Mouse (Mus musculus) heart, adult 11 months (tissue): Measurements from ENCODE around the gene Entpd3.
"Not testable (repeated sequence)": the region's sequence is repeated elsewhere in the genome, so short reads cannot be mapped to it uniquely, and the experiment has no call there.

Experiments used
- DNase-seq: peaks from one replicate; pipeline ENCODE4 v3.0.0; 2022

Entpd3 gene

DNA sequence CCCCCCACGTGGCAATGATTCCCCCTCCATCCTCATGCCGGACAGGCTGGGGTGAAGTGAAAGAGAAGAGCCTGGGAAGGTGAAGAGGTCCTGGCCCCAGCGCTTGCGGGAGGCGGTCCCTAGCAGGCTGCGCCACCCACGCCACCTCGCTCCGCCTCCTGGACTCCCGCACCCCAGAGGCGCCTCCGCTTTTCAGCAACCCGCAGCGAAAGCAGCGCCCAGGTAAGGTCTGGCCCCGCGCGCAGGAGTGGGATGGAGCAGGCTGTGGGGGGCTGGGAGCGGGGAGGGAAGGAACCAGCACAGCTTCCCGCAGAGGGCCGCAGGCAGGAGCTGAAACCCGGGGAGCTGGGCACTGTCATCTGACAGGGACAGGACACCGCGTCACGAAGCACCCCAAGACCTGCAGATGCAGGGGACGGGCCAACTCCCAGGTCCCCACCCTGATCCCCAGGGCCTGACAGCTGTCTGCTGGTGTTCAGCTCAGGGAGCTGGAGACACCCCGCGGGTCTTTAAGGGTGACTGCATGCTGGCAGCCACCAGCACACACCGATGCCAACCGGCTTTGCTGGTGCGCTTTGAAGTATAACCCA lies at the start of gene Entpd3:
Gene Entpd3, plus strand, starts transcription at position 157 of the 590 bp plus-strand sequence.
- DNase-seq: no peak

DNA sequence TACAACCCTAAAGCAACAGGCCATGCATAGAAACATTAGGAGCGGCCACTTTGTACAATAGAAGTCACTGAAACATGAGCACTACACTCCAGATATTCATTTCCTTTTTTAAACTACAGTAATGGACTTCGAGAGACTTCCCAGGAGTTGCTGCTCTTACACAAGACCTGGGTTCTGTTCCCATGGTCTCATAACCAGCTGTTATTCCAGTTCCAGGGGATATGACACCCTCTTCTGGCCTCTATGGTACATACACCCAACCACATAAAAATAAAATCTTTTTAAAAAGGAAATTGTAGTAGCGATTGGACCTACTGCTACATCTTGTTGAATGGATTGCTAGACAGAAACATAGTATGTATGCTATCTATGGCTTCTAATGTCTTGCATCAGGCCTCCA lies 48.1 kb upstream of the Entpd3 start:
- no peak for DNase-seq

DNA sequence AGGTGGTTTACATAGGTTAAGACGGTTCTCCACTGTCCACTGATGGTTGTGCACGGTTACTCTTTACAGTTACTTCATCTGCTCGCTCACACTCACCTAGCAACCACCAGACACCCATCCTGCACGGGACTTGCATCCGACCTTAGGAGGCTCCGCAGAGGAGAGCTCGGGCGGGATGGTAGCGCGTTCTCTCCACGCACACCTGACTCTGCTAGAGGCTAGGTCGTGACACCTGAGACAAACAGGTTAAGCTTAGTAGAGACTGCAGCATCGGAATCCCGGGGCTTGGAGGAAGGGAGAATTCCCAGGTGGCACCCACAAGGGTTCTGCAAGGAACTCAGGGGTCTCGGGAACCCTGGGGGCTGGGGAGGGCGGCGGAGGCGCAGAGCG lies 47.6 kb upstream of the Entpd3 start, which contains the start of gene Eif1b:
Gene Eif1b, plus strand, starts transcription at position 223 of the 390 bp plus-strand sequence.
- DNase-seq: no peak

DNA sequence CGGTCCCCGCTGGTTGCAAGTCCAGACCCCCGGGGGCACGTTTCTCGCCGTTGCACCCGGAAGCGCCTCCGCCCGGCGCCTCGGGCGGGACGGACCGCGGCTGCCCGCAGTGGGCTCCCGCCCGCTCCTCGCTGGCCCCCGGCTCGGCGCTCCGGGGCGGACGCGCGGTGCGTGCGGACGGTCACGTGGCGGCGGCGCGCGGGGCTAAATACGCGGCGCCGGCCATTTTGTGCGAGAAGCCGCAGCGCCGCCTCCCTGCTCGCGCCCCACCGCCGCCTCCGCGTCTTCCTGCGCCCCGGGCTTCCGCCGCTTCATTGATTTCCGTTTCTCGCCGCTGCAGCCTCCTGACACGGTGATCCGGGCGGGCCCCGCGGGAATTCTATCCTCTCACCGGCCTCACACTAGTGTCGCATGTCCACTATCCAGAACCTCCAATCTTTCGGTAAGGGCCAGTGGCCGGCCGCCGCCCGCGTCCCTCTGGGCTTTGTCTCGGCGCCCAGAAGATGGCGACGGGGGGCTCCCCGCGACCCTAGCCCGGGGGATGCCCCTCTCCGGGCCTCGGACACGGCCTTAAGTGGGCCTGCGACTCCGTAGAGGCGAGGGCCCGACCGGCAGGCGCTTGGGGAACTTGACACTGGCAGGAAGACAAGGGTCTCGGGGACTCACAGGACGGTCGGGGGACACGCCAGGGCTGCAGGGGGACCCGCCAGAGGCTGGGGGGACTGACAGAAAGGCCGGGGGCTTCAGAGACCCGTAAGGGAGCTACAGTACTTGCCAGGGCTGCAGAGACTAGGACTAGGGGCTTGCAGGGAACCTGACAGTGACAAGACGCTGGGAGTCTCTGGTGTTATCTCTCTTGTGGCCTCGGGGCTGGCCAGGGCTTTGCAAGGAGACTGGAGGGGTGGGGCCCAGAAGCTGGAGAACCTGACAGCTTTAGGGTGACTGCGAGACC lies 46.9 kb upstream of the Entpd3 start:
- DNase-seq: peak; percentile 98

DNA sequence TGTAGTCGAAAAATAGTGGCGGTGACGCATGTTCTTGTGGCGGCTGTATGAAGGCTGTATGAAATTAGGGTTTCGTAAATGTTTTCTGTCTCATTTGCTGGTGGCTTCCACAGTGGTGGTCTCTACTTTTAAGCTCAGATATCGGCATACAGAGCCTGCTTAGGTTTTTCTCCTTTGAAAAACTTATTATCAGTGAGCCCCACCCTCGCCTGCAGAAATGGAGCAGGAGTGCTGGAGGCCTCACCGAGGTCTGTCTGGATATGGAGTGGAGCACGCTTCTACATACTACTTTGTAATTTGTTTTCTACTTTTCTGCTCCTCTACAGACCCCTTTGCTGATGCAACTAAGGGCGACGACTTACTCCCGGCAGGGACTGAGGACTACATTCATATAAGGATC lies 45.8 kb upstream of the Entpd3 start:
- no peak for DNase-seq

DNA sequence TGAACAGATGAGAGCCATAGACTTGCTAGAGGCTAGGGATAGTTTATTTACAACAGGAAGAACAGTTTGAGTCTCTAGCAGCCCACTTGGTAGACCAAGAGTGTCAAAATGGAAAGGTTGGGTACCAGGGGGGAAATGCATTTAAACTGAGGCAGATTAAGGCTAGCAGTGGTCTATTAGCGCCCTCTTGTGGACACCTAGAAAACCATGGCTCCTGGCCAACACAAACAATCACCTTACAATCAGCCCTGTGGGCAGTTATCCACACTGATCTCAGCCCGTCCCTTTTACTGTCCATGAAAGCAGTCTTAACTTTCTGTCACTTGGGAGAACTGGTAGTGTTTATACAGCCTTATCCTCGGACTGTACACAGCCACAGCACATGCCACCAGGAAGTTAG lies 42.9 kb upstream of the Entpd3 start:
- peak; percentile 92 for DNase-seq

DNA sequence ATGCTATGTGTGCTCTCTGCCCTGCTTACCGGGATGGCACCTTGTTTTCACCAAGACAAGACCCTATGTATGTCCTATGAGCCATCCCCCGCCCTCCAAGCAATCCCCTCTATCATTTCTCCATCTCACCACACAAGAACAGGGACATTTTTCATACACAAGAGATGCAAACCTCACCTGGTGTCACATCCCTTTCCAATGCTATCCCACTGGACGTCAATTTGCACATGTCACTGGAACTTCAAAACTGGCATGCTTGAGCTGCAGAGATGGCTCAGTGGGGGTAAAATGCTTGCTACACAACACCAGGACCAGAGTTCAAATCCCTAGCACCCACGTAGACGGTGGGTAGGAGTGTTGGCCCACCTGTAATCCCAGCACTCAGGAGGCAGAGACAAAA lies 41.6 kb upstream of the Entpd3 start:
- DNase-seq: no peak

DNA sequence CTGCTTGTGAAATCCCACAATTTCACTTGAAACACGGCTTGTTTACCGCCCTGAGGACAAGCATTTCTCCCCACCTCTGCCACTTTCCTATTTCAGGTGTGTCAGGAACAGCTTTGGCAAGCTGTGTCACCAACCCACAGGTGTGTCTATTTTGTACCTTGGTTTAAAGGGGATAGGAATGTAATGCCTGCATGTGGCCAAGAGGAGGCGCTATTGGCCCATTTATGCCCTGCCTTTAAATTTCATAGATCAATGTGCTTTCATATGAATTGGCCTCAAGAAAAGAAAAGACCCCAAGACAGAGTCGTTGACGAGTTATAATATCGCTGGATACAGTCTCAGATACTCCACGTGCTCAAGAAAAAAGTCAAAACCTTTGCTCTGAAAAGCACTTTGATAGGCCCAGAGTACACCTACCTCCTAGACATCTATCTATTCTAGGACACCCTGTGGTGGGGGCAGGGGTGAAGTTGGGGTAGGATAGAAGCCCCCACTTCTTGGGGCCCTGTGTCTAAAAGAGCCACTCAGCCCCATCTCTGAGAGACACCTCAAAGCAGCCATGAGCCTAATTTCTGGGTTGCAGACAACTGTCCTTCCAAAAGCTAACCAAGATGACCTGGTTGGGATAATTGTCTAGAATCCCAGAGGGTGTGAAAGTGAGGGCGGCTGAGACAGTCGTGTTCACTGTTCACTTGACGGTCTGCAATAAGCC lies 38.3 kb upstream of the Entpd3 start:
- no peak for DNase-seq

DNA sequence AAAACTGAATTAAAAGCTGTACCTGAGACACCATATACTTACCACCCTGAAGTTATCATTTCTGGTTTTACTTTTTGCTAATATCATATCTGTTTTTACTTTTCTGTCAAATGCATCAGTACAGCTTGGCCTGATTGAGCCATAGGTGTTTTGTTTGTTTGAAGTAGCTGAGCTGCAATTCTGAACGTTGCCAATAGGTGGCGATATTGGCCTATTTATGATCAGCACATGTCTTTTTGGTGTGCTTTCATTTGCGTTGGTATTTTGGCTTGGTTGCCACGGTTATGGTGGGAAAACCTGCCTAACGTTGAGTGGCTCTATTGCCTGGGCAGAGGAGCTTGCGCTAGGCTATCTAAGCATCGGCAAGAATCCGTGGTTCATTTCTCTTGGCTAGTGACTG lies 37.6 kb upstream of the Entpd3 start:
- no peak for DNase-seq

DNA sequence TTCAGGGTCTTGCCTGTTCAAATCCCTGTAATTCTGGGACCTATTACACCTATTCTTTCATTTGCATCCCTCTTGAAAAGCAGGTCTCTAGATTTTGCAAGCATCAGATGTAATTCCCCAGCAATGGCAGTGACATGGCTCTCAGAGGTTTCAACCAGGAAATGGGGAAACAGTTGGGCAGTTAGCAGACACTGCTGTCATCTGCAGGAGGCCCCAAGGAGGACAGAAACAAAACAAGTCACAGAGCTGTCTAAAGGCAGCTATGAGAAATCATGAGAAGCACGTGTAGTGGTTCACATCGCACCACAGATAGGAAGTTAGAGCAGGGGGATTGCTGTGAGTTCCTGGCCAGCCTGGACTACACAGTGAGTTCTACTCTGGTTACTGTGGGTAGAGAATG lies 35.2 kb upstream of the Entpd3 start:
- no peak for DNase-seq

DNA sequence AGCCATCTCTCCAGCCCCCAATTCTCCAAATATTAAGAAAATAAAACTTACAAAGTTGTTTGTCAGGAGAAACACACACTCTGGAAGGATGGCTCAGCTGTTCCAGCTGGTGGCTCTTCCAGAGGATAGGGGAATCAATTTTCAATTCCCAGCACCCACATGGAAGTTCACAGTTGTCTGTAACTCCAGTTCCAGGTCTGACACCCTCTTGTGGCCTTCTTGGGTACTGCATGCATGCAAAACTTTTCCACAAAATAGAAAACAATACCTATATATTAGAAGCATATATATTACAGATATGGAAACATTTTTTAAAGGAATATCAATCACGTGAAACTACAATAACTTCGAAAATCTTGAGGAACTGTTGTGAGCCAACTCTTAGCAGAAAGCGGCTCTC lies 27.8 kb upstream of the Entpd3 start:
- DNase-seq: no peak

DNA sequence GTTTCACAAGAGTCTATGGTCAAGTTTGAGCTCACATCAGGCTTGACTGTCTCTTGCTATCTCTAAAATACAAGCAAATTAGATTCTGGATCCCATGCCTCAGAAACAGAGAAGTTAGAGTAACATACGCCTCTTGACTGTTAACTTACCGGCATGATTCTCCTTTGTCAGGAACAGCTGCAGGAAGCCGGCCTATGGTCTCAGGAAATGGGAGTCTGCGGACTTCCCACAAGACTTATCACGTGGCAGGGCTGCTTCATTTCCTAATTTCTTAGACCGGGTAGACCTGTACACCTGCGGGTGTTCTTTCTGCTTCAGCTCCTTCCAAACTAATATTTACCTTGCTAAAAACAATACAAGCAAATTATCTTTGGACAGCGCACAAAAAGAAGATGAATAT lies 22.9 kb upstream of the Entpd3 start:
- DNase-seq: peak; percentile 90

DNA sequence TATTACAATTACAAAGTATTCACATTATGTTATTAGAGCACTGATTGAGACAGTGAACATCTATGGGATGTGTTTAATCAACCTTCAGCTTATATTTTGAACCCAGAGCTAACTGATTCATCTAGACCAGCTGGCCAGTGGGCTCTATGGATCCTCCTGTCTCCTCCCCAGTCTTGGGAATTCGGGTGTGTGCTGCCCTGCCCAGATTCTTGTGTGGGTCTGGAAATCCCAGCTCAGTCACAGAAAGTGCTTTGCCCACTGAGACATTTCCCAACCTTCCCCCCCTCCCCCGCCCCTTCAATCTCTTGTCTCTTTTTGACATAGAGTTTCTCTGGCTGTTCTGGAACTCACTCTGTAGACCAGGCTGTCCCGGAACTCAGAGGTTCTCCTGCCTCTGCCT lies 20.7 kb upstream of the Entpd3 start:
- no peak for DNase-seq

DNA sequence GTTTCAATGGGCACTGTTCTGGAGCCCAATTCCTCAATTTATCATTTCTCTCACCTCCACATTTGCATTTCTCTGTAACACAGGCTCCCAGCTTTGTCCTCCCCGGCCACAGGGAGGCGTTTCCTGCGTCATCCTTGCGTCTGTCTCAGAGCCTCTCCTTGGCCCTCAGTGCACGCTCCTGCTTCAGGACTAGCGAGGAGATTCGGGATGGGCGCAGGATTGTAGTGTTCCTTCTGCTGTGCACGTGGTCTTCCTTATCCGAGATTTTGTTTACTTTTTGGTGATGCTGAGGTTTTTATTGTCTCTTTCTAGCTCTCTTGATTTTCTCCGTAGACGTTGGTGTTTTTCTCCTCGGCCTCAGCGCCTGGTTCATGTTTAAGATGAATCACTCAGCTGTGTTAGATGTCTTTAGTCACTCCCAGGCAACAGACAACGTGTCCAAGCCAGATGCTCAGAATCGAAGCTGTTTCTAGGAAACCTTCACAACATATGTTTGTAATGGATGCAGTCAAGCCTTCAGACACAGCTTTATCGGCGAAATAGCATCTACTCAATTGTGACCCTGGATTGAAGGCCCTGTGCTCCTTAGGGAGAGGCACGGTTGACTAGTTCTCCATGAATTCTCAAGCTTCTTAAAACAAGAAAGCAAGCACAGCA lies 20.0 kb upstream of the Entpd3 start:
- DNase-seq: peak; percentile 74

DNA sequence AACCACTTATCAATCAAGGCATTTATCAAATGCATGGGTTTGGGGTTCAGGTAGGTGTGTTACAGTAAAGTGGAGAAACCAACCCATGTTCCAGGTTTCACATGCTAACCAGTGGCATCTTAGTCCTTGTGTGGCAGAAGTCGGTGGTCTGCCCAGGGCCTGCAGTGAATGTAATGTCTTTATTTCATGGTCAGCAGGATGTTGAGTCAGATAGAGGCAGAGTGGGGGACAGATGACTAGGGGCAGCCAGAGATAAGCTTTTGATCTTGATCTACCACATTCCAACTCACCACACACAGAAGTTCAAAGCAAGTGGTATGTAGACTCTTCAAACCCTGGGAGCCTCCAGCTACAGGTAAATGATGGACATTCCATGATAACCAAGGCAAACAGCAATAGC lies 18.5 kb upstream of the Entpd3 start:
- DNase-seq: no peak

DNA sequence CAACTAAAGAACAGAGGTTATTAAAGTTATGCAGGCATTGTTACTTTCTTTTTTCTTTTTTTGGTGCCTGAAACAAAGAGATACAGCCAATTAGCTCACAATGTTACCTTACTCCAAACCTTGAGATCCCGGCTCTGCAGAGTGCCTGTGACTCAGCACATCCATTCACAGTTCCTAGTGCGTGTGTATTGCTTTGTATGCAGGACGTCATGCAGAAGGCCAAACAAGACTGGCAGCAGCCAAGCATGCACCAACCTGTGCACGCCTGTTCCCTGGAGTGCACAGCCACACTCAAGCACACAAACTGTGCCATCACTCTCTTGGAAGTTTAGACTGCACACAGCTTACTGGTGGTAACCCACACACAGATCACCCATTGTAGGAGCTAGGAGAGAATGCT lies 12.3 kb upstream of the Entpd3 start:
- no peak for DNase-seq

DNA sequence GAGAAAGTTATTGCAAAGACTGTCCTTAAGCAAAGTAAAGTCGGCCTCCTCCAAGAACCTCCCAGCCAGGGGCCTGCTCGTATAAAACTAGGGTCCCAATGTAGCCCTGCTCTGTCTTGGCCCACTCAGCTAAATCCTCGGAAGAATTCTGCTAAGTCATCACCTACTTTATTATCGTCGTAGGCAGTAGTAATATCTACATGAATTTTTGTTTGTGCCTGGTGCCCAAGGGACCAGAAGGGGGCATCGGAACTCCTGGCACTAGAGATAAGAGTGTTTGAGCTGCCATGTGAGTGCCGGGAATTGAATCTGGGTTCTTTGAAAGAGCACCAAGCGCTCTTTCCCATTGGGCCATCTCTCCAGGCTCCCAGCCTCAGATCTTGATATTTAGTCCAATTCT lies 11.7 kb upstream of the Entpd3 start:
- DNase-seq: no peak

DNA sequence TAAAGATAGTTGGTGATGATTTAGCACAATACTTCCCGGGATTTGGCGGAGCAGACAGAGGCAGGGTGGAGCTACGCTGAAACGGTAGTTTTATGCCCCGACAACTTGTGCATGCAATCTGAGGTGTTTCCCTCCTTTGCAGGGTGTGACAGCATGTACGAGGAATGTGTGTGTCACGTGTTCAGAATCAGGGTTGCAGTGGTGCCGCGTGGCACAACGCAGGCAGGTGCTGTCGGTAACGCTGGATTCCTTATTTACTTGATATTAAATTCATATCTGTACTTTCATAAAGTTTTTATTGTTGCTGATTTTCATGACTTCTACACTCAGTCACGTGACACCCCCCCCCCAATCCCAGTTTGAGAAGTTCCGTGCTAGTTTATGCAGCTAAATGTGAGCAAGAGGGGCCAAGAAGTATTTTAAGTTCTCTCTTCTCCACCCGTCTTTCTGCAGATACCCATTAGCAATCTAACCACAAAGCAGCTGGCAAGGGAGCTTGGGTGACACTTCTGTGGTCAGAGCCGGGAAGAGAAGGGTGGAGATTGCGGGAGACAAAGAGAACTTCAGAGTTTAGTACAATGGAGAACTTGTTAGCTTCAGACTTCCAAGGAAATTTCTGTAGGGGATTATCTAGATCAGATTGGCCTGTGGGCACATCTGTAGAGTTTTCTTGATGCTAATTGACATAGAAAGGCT lies 10.7 kb upstream of the Entpd3 start:
- DNase-seq: no peak

DNA sequence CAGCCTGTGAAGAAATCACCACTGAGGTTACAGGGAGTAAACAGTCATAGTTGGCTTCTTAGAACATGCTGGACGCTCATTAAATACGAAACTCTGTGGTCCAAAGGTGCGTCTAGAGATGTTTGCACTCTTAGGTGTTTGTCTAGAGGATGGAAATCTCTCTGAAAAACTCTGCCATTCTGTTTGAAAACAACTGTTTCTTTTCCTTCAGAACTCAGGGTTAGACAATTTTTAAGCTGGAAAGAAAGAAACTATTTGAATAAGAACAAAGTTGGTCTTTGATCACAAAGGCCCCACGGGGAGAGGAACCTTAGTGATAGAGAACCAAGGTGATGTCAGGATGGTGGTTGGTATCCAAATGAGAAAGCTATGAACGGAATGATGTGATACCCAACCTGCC lies 9.1 kb upstream of the Entpd3 start:
- no peak for DNase-seq

DNA sequence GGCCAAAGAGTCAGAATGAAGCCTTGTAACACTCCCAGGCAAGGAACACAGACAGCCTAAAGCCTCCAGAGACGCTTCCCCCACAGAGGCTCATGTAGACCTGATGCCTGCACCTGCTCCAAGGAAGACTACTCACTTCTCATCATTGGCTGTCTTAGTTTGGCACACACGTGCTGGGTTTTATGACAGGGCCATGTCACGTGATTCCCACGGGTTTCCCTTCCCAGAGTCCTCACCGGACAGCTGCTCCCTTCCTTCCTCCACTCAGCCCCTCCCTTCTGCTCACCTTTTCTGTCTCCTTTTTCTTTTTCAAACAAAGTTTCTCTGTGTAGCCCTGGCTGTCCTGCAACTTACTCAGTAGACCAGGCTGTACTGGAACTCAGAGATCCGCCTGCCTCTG lies 7.6 kb upstream of the Entpd3 start:
- DNase-seq: no peak

DNA sequence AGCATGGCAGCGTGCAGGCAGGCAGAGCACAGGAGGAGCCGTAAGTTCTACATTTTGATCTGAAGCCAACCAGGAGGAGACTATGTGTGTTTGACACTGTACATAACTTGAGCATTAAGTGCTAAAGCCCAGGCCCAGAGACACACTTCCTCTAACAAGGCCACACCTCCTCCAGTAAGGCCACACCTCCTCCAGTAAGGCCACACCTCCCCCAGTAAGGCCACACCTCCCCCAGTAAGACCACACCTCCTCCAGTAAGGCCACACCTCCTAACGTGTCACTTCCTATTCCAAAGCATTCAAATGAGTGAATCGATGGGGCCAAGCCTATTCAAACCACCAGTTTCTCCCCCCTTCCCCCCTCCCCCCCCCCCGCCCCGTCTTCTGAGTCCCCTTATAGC lies 6.9 kb upstream of the Entpd3 start:
- DNase-seq: no peak

DNA sequence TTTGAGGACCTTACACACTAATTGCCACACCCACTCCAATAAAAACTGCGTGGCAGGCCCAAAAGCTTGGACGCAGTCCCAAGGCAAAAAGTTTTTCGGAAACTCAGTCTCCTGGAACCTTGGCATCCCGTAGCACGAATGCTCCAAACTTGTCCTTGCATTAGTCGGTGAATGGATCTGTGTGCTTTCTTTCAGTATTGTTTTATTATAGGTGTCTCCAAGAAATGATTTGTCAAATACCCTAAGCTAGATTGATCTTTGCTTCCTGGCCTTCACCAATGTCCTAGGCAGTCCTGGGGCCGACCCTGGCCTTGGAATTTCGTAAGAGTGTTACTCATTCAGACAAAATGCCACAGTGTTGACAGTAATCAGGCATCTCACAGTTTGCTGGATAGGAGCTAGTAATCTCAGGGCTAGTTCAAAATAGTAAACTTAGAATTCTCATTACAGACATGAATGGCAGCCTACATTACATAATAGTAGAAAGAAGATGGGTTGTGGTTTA lies 6.1 kb upstream of the Entpd3 start:
- DNase-seq: not testable (repeated sequence)
